Mouse (Mus musculus): ENCODE results near the gene Arxes2. TPM values are rescaled to one million over a fixed set of nuclear protein-coding genes. Genes with fewer than 3 reads are reported as not detected.
"Not testable (repeated sequence)": the region's sequence is repeated elsewhere in the genome, so short reads cannot be mapped to it uniquely, and the experiment has no call there.

The Arxes2 gene
- polyA plus RNA-seq, 1 experiment from 2014 or later: 85.0 TPM

DNA sequence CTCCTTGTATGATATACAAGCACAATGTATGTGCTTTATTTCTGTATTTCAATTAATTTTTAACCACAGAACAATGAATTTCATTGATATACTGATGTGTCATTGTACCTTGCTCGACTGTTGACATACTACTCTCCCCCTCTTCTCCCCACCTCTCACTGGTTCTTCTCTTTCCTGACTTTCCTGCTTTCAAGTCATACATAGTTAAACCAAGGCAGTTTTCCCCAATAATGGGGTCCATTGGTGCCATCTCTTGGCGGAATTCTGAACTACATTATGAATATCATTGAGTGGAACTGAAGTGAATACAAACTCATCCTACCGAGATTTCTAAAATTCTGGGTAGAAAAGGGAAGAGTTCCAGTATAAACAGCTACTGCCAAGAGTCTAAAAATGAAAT is 30.0 kb upstream of the Arxes2 start:
- DNase-seq (ENCODE audit: low spot score): no peak
- 13% methylated on average over 3 of the region's 3 CpGs for WGBS

DNA sequence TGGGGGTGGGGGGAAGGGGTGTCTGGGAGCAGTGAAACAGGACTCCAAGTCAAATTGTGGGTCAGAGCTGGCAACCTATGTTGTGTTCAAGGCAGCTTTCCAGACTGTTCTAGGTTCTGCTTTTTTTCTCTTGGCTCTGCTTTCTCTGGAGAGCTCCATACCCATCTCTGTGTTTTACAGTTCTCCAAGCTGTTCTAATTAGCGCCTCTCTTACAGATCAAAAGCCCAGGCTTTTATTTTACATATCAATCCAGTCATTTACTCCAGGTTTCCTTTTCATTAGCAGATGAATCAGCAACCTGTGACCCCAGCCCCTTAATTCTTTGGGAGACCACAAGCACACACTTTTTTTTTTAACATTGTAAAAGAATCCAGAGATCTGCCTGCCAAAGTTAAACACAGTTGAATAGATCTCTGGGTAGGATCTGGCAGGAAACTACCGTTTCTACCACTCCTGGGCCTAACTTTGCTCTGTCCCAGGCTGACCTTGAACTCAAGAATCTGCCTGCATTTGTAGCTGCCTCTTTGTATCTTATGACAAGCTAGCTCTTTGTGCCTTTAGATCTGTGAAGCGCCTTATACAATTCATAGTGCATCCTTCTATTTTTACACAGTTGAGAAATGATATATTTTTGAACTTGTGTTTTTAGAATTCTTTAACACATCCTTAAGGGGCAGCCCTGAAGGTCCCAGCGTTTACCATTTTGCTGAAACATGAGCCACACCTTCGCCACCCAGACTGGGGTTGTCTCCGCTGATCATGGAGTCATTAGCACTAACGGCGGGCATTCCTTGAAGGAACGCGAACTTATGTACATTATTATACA is 19.8 kb upstream of the Arxes2 start:
- no peaks in the 10 kb centered on the region; the same call in 1 of the 2 replicates for H3K36me3 ChIP-seq (ENCODE audit: control insufficient read depth, insufficient read depth, low read length)
- DNase-seq (ENCODE audit: low spot score) (no peak), ATAC-seq (replicated peaks; ENCODE audit: low FRiP score, low TSS enrichment, low read depth) (no peak)
- no peaks in the 10 kb centered on the region for H3K9me3 ChIP-seq (ENCODE audit: control insufficient read depth, low read length)
- no peak overlapping the region for H3K4me3 ChIP-seq (ENCODE audit: low read depth, low read length)
- no peaks in the 10 kb centered on the region for H3K27me3 ChIP-seq (replicated peaks; ENCODE audit: control insufficient read depth, insufficient read depth, low read length)
- no peaks in the 10 kb centered on the region for H3K4me1 ChIP-seq (replicated peaks; ENCODE audit: control insufficient read depth, insufficient read depth, low read length)
- H3K27ac ChIP-seq (ENCODE audit: low read depth): no peak overlapping the region
- WGBS: 67% methylated on average over 10 of the region's 10 CpGs
- H3K9ac ChIP-seq (ENCODE audit: low read length): no peak overlapping the region
- no peak overlapping the region for H3K4me2 ChIP-seq (ENCODE audit: low read length)

More for the DNA sequence above, 30.0 kb upstream of the Arxes2 start:
- no peak for ATAC-seq (replicated peaks; ENCODE audit: low FRiP score, low TSS enrichment, low read depth)
- Histone ChIP-seq H3K36me3 (ENCODE audit: control insufficient read depth, insufficient read depth, low read length) (no peaks in the 10 kb centered on the region), H3K9ac (ENCODE audit: low read length) (no peak overlapping the region), H3K27me3 (replicated peaks; ENCODE audit: control insufficient read depth, insufficient read depth, low read length) (no peaks in the 10 kb centered on the region), H3K4me2 (ENCODE audit: low read length) (no peak overlapping the region), H3K27ac (ENCODE audit: low read depth) (no peak overlapping the region), H3K9me3 (ENCODE audit: control insufficient read depth, low read length) (no peaks in the 10 kb centered on the region), H3K4me1 (replicated peaks; ENCODE audit: control insufficient read depth, insufficient read depth, low read length) (no peaks in the 10 kb centered on the region), H3K4me3 (ENCODE audit: low read depth, low read length) (no peak overlapping the region)

DNA sequence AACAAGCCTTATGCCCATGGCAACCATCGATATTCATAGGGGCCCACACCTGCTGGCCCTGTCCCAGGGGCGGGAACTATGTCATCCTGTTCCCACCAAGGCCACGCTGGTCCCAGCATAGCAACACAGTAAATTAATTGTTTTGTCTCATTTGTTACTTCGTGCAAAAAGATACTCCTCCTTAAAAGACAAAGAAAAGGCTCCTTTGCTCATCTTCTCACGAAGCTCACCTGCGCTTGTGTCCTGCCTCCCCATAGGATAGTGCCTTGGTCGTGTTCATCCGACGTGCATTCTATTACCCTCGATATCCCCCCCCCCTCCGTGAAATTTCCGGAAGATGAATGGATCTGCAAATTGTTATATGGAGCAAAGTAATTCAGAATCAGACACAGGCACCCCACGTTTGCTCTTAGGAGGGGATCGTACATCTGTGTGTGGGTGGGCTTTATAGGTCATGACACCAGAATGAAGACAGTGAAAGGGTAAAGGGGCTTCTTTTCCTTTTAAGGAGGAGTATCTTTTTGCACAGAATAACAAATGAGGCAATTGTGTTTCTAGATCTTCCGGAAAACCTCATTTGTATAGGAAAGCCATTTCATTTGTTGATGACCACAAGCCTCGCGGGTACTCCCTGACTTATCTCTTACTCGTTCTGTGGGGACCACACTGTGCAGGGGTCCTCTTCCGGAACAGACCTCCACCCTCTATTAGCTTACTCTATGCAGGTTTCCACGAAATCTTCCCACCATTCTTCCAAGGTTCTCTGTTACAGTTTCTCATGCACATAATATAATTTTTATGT is 19.0 kb upstream of the Arxes2 start:
- H3K4me3 ChIP-seq (ENCODE audit: low read depth, low read length): no peak overlapping the region
- no peaks in the 10 kb centered on the region for H3K9me3 ChIP-seq (ENCODE audit: control insufficient read depth, low read length)
- ATAC-seq (replicated peaks; ENCODE audit: low FRiP score, low TSS enrichment, low read depth) (no peak), DNase-seq (ENCODE audit: low spot score) (no peak)
- no peak overlapping the region for H3K4me2 ChIP-seq (ENCODE audit: low read length)
- H3K36me3 ChIP-seq (ENCODE audit: control insufficient read depth, insufficient read depth, low read length): no peaks in the 10 kb centered on the region; the same call in 1 of the 2 replicates
- 57% methylated on average over 20 of the region's 20 CpGs for WGBS
- H3K27ac ChIP-seq (ENCODE audit: low read depth): no peak overlapping the region
- no peak overlapping the region for H3K9ac ChIP-seq (ENCODE audit: low read length)
- H3K27me3 ChIP-seq (replicated peaks; ENCODE audit: control insufficient read depth, insufficient read depth, low read length): no peaks in the 10 kb centered on the region
- H3K4me1 ChIP-seq (replicated peaks; ENCODE audit: control insufficient read depth, insufficient read depth, low read length): no peaks in the 10 kb centered on the region

DNA sequence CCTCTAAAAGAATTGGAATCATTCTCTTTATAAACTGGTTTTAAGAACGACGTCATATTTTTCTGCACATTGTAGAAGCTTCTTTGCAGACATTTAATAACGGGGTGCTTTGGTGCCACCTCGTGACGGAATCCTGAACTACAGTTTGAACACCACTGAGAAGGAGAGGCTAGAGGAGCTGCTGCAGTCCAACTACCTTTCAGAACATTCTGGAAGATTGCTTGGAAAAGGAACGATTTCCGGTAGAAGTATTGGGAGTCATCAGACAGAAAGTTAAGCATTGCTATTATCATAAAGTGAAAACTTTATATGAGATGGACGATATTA is 18.4 kb upstream of the Arxes2 start:
- no peaks in the 10 kb centered on the region for H3K27me3 ChIP-seq (replicated peaks; ENCODE audit: control insufficient read depth, insufficient read depth, low read length)
- DNase-seq (ENCODE audit: low spot score) (peak; percentile 91), ATAC-seq (replicated peaks; ENCODE audit: low FRiP score, low TSS enrichment, low read depth) (no peak)
- H3K4me3 ChIP-seq (ENCODE audit: low read depth, low read length): no peak overlapping the region
- no peaks in the 10 kb centered on the region for H3K9me3 ChIP-seq (ENCODE audit: control insufficient read depth, low read length)
- no peak overlapping the region for H3K4me2 ChIP-seq (ENCODE audit: low read length)
- H3K27ac ChIP-seq (ENCODE audit: low read depth): no peak overlapping the region
- H3K36me3 ChIP-seq (ENCODE audit: control insufficient read depth, insufficient read depth, low read length): no peaks in the 10 kb centered on the region; the same call in 1 of the 2 replicates
- no peak overlapping the region for H3K9ac ChIP-seq (ENCODE audit: low read length)
- H3K4me1 ChIP-seq (replicated peaks; ENCODE audit: control insufficient read depth, insufficient read depth, low read length): no peaks in the 10 kb centered on the region
- 23% methylated on average over 8 of the region's 8 CpGs for WGBS

DNA sequence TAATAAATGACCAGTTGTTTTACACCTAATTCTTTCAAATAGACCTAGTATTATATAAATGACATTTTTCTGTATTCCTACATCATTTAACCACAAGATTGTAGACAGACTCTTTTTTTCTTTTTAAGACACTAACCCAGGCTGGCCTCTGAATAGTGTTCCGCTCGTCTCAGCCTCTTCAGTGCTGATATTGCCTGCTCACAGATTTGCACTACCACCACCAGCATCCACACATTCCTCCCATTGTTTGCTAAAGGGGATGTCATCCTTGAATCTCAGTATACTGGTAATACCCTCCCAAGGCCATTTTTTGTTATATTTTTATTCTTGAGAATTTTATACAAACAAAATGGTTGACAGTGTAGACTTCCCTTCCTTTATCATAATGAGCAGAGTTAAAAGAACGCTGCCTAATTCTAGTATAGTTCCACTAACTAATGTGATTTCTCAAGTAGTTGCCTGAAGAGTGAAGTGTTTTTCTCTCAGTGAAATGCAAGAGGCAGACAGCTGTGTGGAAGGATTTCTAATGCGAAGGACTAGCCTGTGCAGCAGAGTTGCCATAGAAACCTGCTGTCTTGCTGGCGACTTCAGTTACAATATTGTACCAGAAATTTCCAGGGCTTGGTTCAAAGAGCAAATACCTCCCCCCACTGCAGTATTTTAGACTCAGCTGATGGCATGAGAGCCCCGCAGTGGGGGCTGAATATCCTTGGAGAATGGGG is 8.9 kb upstream of the Arxes2 start:
- no peaks in the 10 kb centered on the region for H3K4me1 ChIP-seq (replicated peaks; ENCODE audit: control insufficient read depth, insufficient read depth, low read length)
- no peak overlapping the region for H3K4me2 ChIP-seq (ENCODE audit: low read length)
- no peak overlapping the region for H3K9ac ChIP-seq (ENCODE audit: low read length)
- H3K27me3 ChIP-seq (replicated peaks; ENCODE audit: control insufficient read depth, insufficient read depth, low read length): no peaks in the 10 kb centered on the region
- 73% methylated on average over 6 of the region's 6 CpGs for WGBS
- H3K27ac ChIP-seq (ENCODE audit: low read depth): no peak overlapping the region
- no peaks in the 10 kb centered on the region for H3K36me3 ChIP-seq (ENCODE audit: control insufficient read depth, insufficient read depth, low read length)
- ATAC-seq (replicated peaks; ENCODE audit: low FRiP score, low TSS enrichment, low read depth) (no peak), DNase-seq (ENCODE audit: low spot score) (no peak)
- H3K4me3 ChIP-seq (ENCODE audit: low read depth, low read length): no peak overlapping the region
- H3K9me3 ChIP-seq (ENCODE audit: control insufficient read depth, low read length): no peaks in the 10 kb centered on the region

DNA sequence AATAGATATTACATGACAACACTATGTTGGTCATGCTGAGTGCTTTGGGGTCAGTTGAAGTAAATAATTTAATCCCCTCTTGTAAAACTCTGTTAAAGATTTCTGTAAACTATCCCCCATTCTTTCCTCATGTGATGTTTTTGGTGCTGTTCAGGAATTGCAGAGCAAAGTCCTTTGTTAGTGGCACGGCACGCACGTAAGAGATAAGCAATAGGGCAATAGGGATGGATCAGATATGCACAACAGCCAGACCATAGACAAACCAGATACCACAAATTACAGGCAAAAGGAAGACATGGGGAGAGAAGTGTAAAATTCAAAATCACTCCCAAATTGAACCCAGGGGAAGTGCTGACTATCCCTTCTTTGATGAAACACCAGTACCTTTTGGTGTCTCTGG is 7.4 kb upstream of the Arxes2 start:
- Histone ChIP-seq H3K27ac (ENCODE audit: low read depth) (no peak overlapping the region), H3K4me3 (ENCODE audit: low read depth, low read length) (no peak overlapping the region), H3K27me3 (replicated peaks; ENCODE audit: control insufficient read depth, insufficient read depth, low read length) (no peaks in the 10 kb centered on the region), H3K9ac (ENCODE audit: low read length) (no peak overlapping the region), H3K4me2 (ENCODE audit: low read length) (no peak overlapping the region), H3K36me3 (ENCODE audit: control insufficient read depth, insufficient read depth, low read length) (no peaks in the 10 kb centered on the region), H3K9me3 (ENCODE audit: control insufficient read depth, low read length) (no peaks in the 10 kb centered on the region), H3K4me1 (replicated peaks; ENCODE audit: control insufficient read depth, insufficient read depth, low read length) (no peaks in the 10 kb centered on the region)
- WGBS: 85% methylated on average over 3 of the region's 3 CpGs
- DNase-seq (ENCODE audit: low spot score) (no peak), ATAC-seq (replicated peaks; ENCODE audit: low FRiP score, low TSS enrichment, low read depth) (no peak)

DNA sequence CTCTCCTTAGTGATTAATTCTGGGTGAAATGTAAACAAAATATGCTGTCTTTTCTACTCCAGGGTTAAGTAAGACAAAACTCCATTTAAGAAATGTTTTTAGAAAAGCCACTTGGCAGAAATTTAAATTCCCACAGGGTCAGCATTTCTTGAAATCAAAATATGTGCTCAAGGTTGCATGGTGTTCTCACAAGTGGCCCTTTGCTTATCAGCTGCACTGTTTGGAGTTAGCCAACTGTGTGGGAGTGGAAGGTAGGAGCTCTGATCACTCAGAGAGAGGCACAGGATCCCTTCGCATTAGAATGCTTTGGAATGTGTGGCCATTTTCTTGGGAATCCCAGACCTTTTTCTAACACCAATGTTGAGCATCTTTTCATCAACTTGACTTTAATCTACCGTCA is 3.0 kb upstream of the Arxes2 start:
- Histone ChIP-seq H3K4me1 (replicated peaks; ENCODE audit: control insufficient read depth, insufficient read depth, low read length) (no peaks in the 10 kb centered on the region), H3K27me3 (replicated peaks; ENCODE audit: control insufficient read depth, insufficient read depth, low read length) (no peaks in the 10 kb centered on the region; the same call in 1 of the 2 replicates), H3K27ac (ENCODE audit: low read depth) (no peak overlapping the region), H3K9me3 (ENCODE audit: control insufficient read depth, low read length) (no peaks in the 10 kb centered on the region), H3K4me2 (ENCODE audit: low read length) (no peak overlapping the region), H3K36me3 (ENCODE audit: control insufficient read depth, insufficient read depth, low read length) (no peaks in the 10 kb centered on the region), H3K9ac (ENCODE audit: low read length) (no peak overlapping the region), H3K4me3 (ENCODE audit: low read depth, low read length) (no peak overlapping the region)
- ATAC-seq (replicated peaks; ENCODE audit: low FRiP score, low TSS enrichment, low read depth) (no peak), DNase-seq (ENCODE audit: low spot score) (no peak)
- 82% methylated on average over 2 of the region's 2 CpGs for WGBS

DNA sequence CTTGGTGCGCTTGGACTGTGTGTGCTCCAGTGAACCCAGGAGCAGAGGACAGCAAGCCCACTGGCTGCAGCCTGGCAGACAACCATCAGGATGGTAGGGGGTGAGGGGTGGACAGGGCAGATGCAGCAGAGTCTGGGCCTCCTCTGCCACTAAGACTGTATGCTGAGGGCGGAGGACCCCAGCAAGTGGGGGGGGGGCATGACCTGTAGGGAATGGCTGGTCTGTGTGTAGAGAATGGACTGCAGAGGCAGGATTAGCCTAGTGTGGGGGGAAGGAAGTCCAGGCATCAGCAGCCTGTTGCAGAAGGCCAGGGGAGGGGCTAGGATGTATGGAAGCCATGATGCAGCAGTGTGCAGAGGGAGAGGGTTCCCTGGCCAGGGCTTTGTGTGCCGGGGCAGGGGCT is 431 bp upstream of the Arxes2 start:
- H3K4me3 ChIP-seq (ENCODE audit: low read depth, low read length); H3K36me3 ChIP-seq (ENCODE audit: control insufficient read depth, insufficient read depth, low read length); H3K9me3 ChIP-seq (ENCODE audit: control insufficient read depth, low read length); H3K4me1 ChIP-seq (replicated peaks; ENCODE audit: control insufficient read depth, insufficient read depth, low read length); H3K9ac ChIP-seq (ENCODE audit: low read length); H3K27ac ChIP-seq (ENCODE audit: low read depth); H3K27me3 ChIP-seq (replicated peaks; ENCODE audit: control insufficient read depth, insufficient read depth, low read length); DNase-seq (ENCODE audit: low spot score); H3K4me2 ChIP-seq (ENCODE audit: low read length): not testable (repeated sequence)
- 30% methylated on average over 2 of the region's 3 CpGs for whole genome bisulfite sequencing
- peak; percentile 90 for ATAC-seq (replicated peaks; ENCODE audit: low FRiP score, low TSS enrichment, low read depth)

Data from intestine, embryonic 14.5 days (tissue).